Mouse (Mus musculus) midbrain, embryonic 16.5 days (tissue): ENCODE measurements around the gene Dtx2. TPM values are rescaled to one million over a fixed set of nuclear protein-coding genes. Genes with fewer than 3 reads are reported as not detected.
"Not testable (repeated sequence)": the region's sequence is repeated elsewhere in the genome, so short reads cannot be mapped to it uniquely, and the experiment has no call there.

Experiments used
- ATAC-seq: fragments of 200-750 bp; cut with Nextera tagmentation; 2 replicates; pipeline ENCODE4 v1.8.0; 2017; ENCODE audit warnings: moderate TSS enrichment
- H3K27ac ChIP-seq: fragments of 300-500 bp; sonication (generic); 2 replicates; pipeline ENCODE4 v1.5.1; 2014; ENCODE audit warnings: mild to moderate bottlenecking, low read length, mixed read lengths
- H3K27me3 ChIP-seq: fragments of 300-500 bp; sonication (generic); 2 replicates; pipeline ENCODE4 v1.6.1; 2014; ENCODE audit warnings: low read depth, low read length, mixed read lengths; ENCODE audit not compliant: control insufficient read depth, insufficient read depth
- H3K36me3 ChIP-seq: fragments of 300-500 bp; sonication (generic); 2 replicates; pipeline ENCODE4 v1.6.1; 2014; ENCODE audit warnings: mild to moderate bottlenecking, low read length, moderate library complexity, mixed read lengths; ENCODE audit not compliant: control insufficient read depth, insufficient read depth
- H3K4me1 ChIP-seq: fragments of 300-500 bp; sonication (generic); 2 replicates; pipeline ENCODE4 v1.6.1; 2014; ENCODE audit warnings: mild to moderate bottlenecking, low read length, mixed read lengths; ENCODE audit not compliant: control insufficient read depth, insufficient read depth
- H3K4me2 ChIP-seq: fragments of 300-500 bp; sonication (generic); 2 replicates; pipeline ENCODE4 v1.6.1; 2014; ENCODE audit warnings: mild to moderate bottlenecking, low read length, mixed read lengths
- H3K4me3 ChIP-seq: fragments of 300-500 bp; sonication (generic); 2 replicates; pipeline ENCODE4 v1.5.1; 2014; ENCODE audit warnings: low read depth, mild to moderate bottlenecking, low read length, moderate library complexity, mixed read lengths
- H3K9ac ChIP-seq: fragments of 300-500 bp; sonication (generic); 2 replicates; pipeline ENCODE4 v1.6.1; 2014; ENCODE audit warnings: low read depth, low read length, mixed read lengths
- H3K9me3 ChIP-seq: fragments of 300-500 bp; sonication (generic); replicated peaks from 2 replicates; pipeline ENCODE4 v1.6.1; 2014; ENCODE audit warnings: mild to moderate bottlenecking, low read length, mixed read lengths; ENCODE audit not compliant: control insufficient read depth, poor library complexity, severe bottlenecking
- WGBS: fragments of 180-500 bp; shearing (Covaris S2); extraction: QIAGEN DNeasy Blood & Tissue Kit; methylation state at CpG from one replicate; pipeline ENCODE4 v1.1.7; 2014; 5-methylcytosine and 5-hydroxymethylcytosine counted together
- polyA plus RNA-seq: library from polyadenylated mRNA; unstranded; fragments of >200 nt; fragmentation: Nextera tagmentation; extraction: Ambion mirVana; gene quantifications from 2 replicates; pipeline ENCODE4 v1.2.1, GENCODE M21; 2015

Gene Dtx2
- polyA plus RNA-seq, 1 experiment from 2014 or later, result 24.0 TPM

GRCm38 (mm10) chr5:136044865-136045264, 50.3 kb downstream of the Dtx2 start:
- no peak for ATAC-seq

GRCm38 (mm10) chr5:136045408-136045807, 50.8 kb downstream of the Dtx2 start:
- Histone ChIP-seq H3K27me3 (no peaks in the 10 kb centered on the region), H3K4me2 (no peak overlapping the region), H3K36me3 (no peaks in the 10 kb centered on the region), H3K9ac (no peak overlapping the region), H3K9me3 (no peaks in the 10 kb centered on the region), H3K4me1 (no peaks in the 10 kb centered on the region), H3K4me3 (no peak overlapping the region), H3K27ac (no peak overlapping the region)
- 39% methylated on average over 9 of the region's 9 CpGs for WGBS
- no peak for ATAC-seq

More at GRCm38 (mm10) chr5:136044865-136045264, 50.3 kb downstream of the Dtx2 start:
- no peak overlapping the region for H3K4me3 ChIP-seq
- H3K4me1 ChIP-seq, result no peaks in the 10 kb centered on the region
- no peak overlapping the region for H3K9ac ChIP-seq
- no peak overlapping the region for H3K27ac ChIP-seq
- H3K36me3 ChIP-seq, result no peaks in the 10 kb centered on the region
- H3K9me3 ChIP-seq, result no peaks in the 10 kb centered on the region
- no peaks in the 10 kb centered on the region for H3K27me3 ChIP-seq
- no peak overlapping the region for H3K4me2 ChIP-seq
- WGBS, result 75% methylated on average over 13 of the region's 13 CpGs

GRCm38 (mm10) chr5:136045987-136046386, 51.4 kb downstream of the Dtx2 start:
- 5% methylated on average over 10 of the region's 10 CpGs for WGBS
- no peak for ATAC-seq
- H3K9ac ChIP-seq, result no peak overlapping the region

GRCm38 (mm10) chr5:136048541-136048940, 53.9 kb downstream of the Dtx2 start:
- not testable (repeated sequence) for H3K36me3 ChIP-seq, H3K9me3 ChIP-seq, H3K9ac ChIP-seq, H3K4me3 ChIP-seq, ATAC-seq, H3K4me1 ChIP-seq, H3K27ac ChIP-seq, H3K4me2 ChIP-seq, H3K27me3 ChIP-seq

More at GRCm38 (mm10) chr5:136045987-136046386, 51.4 kb downstream of the Dtx2 start:
- H3K27me3 ChIP-seq, result no peaks in the 10 kb centered on the region
- no peaks in the 10 kb centered on the region for H3K9me3 ChIP-seq
- H3K36me3 ChIP-seq, result no peaks in the 10 kb centered on the region
- H3K4me1 ChIP-seq, result no peaks in the 10 kb centered on the region
- H3K4me3 ChIP-seq, result no peak overlapping the region
- no peak overlapping the region for H3K27ac ChIP-seq
- no peak overlapping the region for H3K4me2 ChIP-seq

GRCm38 (mm10) chr5:136049926-136050325, 55.3 kb downstream of the Dtx2 start:
- Histone ChIP-seq H3K4me2 (no peak overlapping the region), H3K9ac (no peak overlapping the region), H3K4me1 (0 out of 2 replicates have a peak, but pooled peaks cover 2% of the 10 kb centered on the region), H3K27ac (no peak overlapping the region), H3K36me3 (no peaks in the 10 kb centered on the region), H3K4me3 (no peak overlapping the region), H3K27me3 (no peaks in the 10 kb centered on the region), H3K9me3 (no peaks in the 10 kb centered on the region)
- WGBS, result 82% methylated on average over 6 of the region's 6 CpGs
- no peak for ATAC-seq

- H3K9me3 ChIP-seq, result no peaks in the 10 kb centered on the region
- WGBS, result 10% methylated on average over 10 of the region's 10 CpGs
- no peaks in the 10 kb centered on the region for H3K27me3 ChIP-seq
- no peak overlapping the region for H3K9ac ChIP-seq
- H3K36me3 ChIP-seq, result no peaks in the 10 kb centered on the region
- no peak overlapping the region for H3K27ac ChIP-seq
- 0 out of 2 replicates have a peak, but pooled peaks have one; percentile 39 for ATAC-seq
- H3K4me1 ChIP-seq, result 0 out of 2 replicates have a peak, but pooled peaks cover 2% of the 10 kb centered on the region
- H3K4me3 ChIP-seq, result no peak overlapping the region
- H3K4me2 ChIP-seq, result no peak overlapping the region
Measured at GRCm38 (mm10) chr5:136051231-136052085, 56.9 kb downstream of the Dtx2 start.

- Histone ChIP-seq H3K4me3 (no peak overlapping the region), H3K27ac (no peak overlapping the region), H3K4me2 (no peak overlapping the region), H3K4me1 (0 out of 2 replicates have a peak, but pooled peaks cover 2% of the 10 kb centered on the region), H3K27me3 (no peaks in the 10 kb centered on the region), H3K36me3 (no peaks in the 10 kb centered on the region), H3K9ac (no peak overlapping the region), H3K9me3 (no peaks in the 10 kb centered on the region)
- no peak for ATAC-seq
- WGBS, result 83% methylated on average over 8 of the region's 8 CpGs
Measured at GRCm38 (mm10) chr5:136052861-136053655, 58.5 kb downstream of the Dtx2 start.

- 94% methylated on average over 11 of the region's 11 CpGs for WGBS
Measured at GRCm38 (mm10) chr5:136054301-136055077, 59.9 kb downstream of the Dtx2 start, which contains the start of gene Upk3bl. Upk3bl (plus strand) TSS chr5:136054492.

More at GRCm38 (mm10) chr5:136054301-136055077, 59.9 kb downstream of the Dtx2 start, which contains the start of gene Upk3bl:
- no peak within 1 kb of the TSS for H3K9ac ChIP-seq
- 0 out of 2 replicates have a peak, but pooled peaks cover 2% of the 10 kb centered on the region for H3K4me1 ChIP-seq
- H3K9me3 ChIP-seq, result no peaks in the 10 kb centered on the region
- no peaks in the 10 kb centered on the region for H3K27me3 ChIP-seq
- no peak within 1 kb of the TSS for H3K27ac ChIP-seq
- H3K36me3 ChIP-seq, result no peaks in the 10 kb centered on the region
- no peak for ATAC-seq
- no peak within 1 kb of the TSS for H3K4me2 ChIP-seq
- no peak within 1 kb of the TSS for H3K4me3 ChIP-seq
